Mouse (Mus musculus) erythroblast, embryonic 14.5 days (primary cell): ENCODE measurements around the gene Prkca. TPM values are rescaled to one million over a fixed set of nuclear protein-coding genes. Genes with fewer than 3 reads are reported as not detected.

Experiments used
- H3K27me3 ChIP-seq: 2 replicates; pipeline ENCODE4 v1.6.1; 2012; ENCODE audit warnings: inconsistent platforms; ENCODE audit not compliant: control insufficient read depth
- H3K36me3 ChIP-seq: 2 replicates; pipeline ENCODE4 v1.6.1; 2012; ENCODE audit warnings: mild to moderate bottlenecking, inconsistent platforms; ENCODE audit not compliant: control insufficient read depth
- H3K4me1 ChIP-seq: 2 replicates; pipeline ENCODE4 v1.6.1; 2012; ENCODE audit warnings: inconsistent platforms; ENCODE audit not compliant: control insufficient read depth
- H3K4me3 ChIP-seq: replicated peaks from 2 replicates; pipeline ENCODE3; 2012; ENCODE audit warnings: moderate library complexity, mild to moderate bottlenecking, inconsistent platforms
- H3K9me3 ChIP-seq: 2 replicates; pipeline ENCODE4 v1.6.1; 2012; ENCODE audit warnings: low read length, inconsistent platforms, mixed read lengths; ENCODE audit not compliant: control insufficient read depth
- GATA1 ChIP-seq: IDR thresholded peaks from 2 replicates; pipeline ENCODE4 v1.6.1; 2012; ENCODE audit warnings: low read length, inconsistent platforms, mixed read lengths
- TAL1 ChIP-seq: IDR thresholded peaks from 3 replicates; pipeline ENCODE4 v1.6.1; 2012; ENCODE audit warnings: low read length, inconsistent platforms, mixed read lengths
- polyA plus RNA-seq: library from polyadenylated mRNA; stranded (reverse); fragments of >175 nt; gene quantifications from 2 replicates; pipeline ENCODE4 v1.2.3, GENCODE M21; 2012

The Prkca gene
- polyA plus RNA-seq, 1 experiment: 0.01 TPM

DNA sequence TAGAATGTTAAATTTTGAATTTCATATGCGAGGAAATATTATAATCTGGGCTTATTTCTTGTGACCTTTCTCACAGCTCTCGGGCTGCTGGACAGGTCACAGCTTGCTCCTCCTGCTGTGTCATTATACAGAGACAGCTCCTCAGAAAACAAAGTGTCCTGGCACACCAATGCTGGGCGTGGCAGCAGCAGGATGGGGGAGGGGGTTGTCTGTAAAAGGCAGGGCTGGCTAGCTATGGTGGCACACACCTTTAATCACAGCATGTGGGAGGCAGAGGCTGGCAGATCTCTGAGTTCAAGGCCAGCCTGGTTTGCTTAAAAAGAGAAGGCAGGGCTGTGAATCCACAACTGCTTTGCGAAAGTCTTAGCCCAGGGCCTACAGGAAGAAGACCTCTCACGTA, 360.5 kb downstream of the Prkca start:
- H3K4me1 ChIP-seq: peaks cover 22% of the 10 kb centered on the region
- TF ChIP-seq GATA1: no peak
- TF ChIP-seq TAL1: no peak
- H3K4me3 ChIP-seq: no peak overlapping the region
- peaks cover 5% of the 10 kb centered on the region for H3K9me3 ChIP-seq
- no peaks in the 10 kb centered on the region for H3K27me3 ChIP-seq
- no peaks in the 10 kb centered on the region for H3K36me3 ChIP-seq

DNA sequence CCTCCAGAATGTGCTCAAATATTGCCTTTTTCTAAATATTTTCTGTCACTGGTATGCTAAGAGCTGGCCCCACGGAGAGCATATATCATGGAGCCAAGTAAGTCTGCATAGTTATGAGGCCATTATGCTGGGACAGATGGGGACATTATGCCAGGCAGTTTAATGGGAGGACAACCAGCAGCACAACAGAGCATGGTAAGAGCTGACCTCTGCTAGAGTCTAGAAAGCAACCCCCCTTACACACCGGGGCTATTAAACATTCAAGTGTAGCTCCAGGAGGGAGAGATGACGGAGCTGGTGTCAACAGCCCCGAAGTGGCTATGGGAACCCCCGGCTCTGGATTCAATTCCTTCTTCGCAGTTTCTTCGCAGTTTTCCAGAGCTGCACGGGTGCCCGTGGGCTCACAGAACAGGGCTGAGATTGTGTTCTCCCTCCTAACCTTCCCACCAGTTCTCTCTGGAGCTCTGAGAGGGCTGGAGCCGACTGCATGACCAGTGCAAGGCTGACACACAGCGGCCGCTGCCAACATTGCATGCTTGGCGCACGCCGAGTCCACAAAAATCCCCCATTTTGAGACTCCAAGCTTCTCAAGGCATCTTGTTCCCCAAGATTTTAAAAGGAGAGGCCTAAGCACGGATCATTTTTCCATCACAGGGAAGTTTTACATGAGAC, 361.4 kb downstream of the Prkca start:
- H3K27me3 ChIP-seq: no peaks in the 10 kb centered on the region
- H3K36me3 ChIP-seq: no peaks in the 10 kb centered on the region
- H3K4me3 ChIP-seq: no peak overlapping the region
- TF ChIP-seq GATA1 (no peak), TAL1 (no peak)
- H3K4me1 ChIP-seq: peaks cover 21% of the 10 kb centered on the region
- peaks cover 5% of the 10 kb centered on the region for H3K9me3 ChIP-seq

DNA sequence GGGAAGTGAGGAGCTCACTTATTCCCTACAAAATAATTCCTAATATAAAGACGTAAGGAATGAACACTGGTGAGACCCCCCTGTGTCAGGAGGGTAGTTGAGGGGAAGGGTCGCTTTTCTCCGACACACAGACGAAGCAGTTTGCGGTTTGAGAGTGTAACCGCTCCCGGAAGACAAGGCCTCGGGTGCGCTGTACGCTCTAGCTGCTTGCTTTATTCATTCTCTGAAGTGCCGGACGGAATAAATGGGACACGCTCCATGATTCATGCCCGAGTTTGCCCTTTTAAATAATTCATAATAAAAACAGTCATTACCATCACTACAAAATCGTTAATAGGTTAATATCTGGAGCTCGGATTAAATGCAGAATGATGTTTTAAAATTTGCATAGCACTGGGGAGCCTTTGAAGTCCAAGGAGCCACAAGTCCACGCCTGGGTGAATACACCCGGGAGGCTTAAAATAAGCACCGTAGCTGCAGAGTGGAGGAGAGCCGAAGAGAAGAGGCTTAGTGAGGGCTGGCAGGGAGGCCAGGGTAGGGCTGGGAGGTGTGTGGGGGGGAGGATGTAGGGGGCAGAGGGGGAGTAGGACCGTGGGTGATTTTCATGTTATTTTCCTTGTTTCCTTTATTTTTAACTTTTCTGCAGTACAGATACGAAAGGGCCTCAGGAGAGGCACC, 364.1 kb downstream of the Prkca start:
- H3K4me1 ChIP-seq: peaks cover 2% of the 10 kb centered on the region
- no peaks in the 10 kb centered on the region for H3K36me3 ChIP-seq
- no peaks in the 10 kb centered on the region for H3K27me3 ChIP-seq
- TF ChIP-seq TAL1 (no peak), GATA1 (no peak)
- no peaks in the 10 kb centered on the region for H3K9me3 ChIP-seq
- H3K4me3 ChIP-seq: no peak overlapping the region

DNA sequence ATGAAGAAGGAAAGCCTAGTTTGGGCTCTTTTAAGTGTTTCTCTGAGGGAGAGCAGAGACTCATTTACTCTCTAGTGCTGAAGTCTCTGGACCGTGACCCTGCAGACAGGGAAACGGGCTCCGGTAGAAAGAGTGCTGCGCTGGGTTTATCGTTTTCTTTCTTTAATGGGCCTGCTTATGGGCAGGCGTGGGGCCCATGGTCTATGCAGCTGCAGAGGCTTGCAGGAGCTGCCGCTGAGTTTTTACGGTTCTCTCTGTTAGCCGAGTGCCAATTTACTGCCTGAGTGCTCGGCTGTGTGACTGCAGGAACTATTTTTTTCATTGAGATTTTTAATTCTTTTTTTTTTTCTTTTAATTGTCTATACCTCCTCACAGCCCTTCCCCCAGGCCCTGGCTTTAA, 373.8 kb downstream of the Prkca start:
- no peaks in the 10 kb centered on the region for H3K36me3 ChIP-seq
- TF ChIP-seq GATA1: no peak
- TF ChIP-seq TAL1: no peak
- no peaks in the 10 kb centered on the region for H3K4me1 ChIP-seq
- no peaks in the 10 kb centered on the region for H3K9me3 ChIP-seq
- H3K27me3 ChIP-seq: no peaks in the 10 kb centered on the region
- no peak overlapping the region for H3K4me3 ChIP-seq

DNA sequence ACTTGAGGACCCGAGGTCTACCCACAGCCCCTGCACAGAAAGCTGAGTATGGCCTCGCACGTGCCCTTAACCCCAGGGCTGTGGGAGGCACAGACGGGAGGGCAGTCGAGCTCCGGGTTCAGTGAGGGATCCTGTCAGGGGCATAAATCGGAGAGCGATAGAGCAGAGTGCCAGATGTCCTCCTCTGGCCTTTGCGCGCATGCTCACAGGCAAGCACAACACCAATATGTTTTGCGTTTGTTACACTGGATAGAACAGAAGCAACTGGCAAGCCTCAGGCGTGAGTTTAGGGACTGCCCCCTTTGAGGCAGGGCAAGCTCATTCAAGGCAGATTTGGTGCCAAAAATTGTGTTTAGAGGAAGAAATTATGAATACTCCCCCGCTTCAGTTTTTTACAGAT, 375.6 kb downstream of the Prkca start:
- no peaks in the 10 kb centered on the region for H3K9me3 ChIP-seq
- H3K36me3 ChIP-seq: no peaks in the 10 kb centered on the region
- TF ChIP-seq GATA1: no peak
- no peak for TF ChIP-seq TAL1
- no peak overlapping the region for H3K4me3 ChIP-seq
- no peaks in the 10 kb centered on the region for H3K27me3 ChIP-seq
- H3K4me1 ChIP-seq: no peaks in the 10 kb centered on the region

DNA sequence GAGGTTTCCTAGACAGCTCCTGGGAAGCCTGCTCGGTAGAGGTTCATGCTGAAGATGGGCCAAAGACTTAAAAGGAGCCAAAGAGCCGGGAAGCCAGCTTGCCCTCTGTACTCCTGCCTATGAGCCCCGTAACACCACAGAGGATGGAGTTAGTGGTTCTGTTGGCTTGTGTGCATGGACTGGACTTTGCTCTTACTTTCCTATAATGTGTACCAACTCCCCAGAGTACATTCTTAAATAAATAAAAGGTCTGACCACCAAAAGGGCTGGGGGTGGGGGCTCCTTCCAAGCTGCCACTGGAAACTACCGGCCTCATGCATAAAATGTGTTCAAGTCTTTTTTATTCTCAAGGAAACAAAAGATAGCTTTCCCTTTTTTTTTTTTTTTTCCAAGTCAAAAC, 377.5 kb downstream of the Prkca start:
- TF ChIP-seq TAL1: no peak
- no peak for TF ChIP-seq GATA1
- H3K4me3 ChIP-seq: no peak overlapping the region
- no peaks in the 10 kb centered on the region for H3K9me3 ChIP-seq
- H3K36me3 ChIP-seq: no peaks in the 10 kb centered on the region
- H3K4me1 ChIP-seq: no peaks in the 10 kb centered on the region
- H3K27me3 ChIP-seq: no peaks in the 10 kb centered on the region

DNA sequence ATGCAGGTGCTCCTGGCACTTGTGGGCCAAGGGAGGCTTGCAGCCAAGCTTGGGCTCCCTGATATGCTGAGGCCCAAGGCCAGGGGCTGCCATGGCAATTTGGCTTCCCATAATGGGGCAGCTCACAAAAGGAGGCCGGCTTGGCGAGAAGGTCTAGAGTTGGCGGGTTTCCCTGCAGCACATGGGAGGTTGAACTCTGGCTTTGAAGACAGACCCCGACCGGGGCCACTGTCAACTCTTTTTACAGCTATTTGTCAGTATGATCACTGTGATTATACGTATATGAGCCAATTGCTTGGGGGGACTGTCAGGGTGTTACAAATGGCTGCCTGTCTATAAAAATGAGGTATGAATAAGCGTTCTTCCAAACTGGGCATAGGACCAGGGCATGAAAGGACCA, 378.3 kb downstream of the Prkca start:
- TF ChIP-seq TAL1: no peak
- no peak for TF ChIP-seq GATA1
- no peaks in the 10 kb centered on the region for H3K36me3 ChIP-seq
- no peaks in the 10 kb centered on the region for H3K9me3 ChIP-seq
- H3K27me3 ChIP-seq: no peaks in the 10 kb centered on the region
- no peaks in the 10 kb centered on the region for H3K4me1 ChIP-seq
- no peak overlapping the region for H3K4me3 ChIP-seq

DNA sequence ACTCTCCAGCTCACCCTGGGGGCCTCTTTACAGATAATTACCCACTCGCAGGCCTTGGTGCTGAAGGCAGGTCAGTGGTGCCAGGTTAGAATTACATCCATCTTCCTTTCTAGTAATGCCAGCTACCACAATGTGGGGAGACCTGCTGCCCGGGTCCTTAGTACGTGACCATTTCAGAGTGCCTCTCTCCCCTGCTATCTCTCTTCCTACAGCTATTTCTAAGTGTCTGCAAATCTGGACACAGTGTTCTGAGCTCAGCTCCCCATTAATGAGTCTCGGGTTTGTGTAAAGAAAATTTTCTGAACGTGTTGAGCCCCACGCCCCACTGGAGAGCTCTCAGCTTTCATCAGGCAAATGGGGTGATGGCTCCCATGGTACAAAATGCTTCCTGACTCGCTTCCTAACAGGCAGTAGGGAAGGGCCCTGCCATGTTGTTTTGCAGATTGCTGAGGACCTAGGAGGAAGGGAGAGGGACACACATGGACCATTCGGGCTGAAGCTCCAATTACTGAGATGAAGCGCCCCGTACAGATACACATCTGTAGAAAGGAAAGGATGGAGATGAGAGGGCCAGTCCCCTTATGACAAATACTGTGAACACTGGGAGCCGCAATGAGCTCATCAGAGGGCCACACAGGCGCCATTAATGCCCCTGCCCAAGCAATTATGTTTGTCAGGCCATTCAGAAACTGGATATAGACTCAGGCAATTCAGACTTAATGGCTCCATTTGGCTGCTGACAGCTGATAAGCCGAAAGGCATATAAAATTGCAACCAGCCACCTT, 386.0 kb downstream of the Prkca start:
- TF ChIP-seq GATA1 (no peak), TAL1 (no peak)
- peaks cover 16% of the 10 kb centered on the region; the same call in 1 of the 2 replicates for H3K9me3 ChIP-seq
- no peaks in the 10 kb centered on the region for H3K4me1 ChIP-seq
- no peaks in the 10 kb centered on the region for H3K27me3 ChIP-seq
- no peak overlapping the region for H3K4me3 ChIP-seq
- H3K36me3 ChIP-seq: no peaks in the 10 kb centered on the region; the same call in 1 of the 2 replicates
